Mouse (Mus musculus) megakaryocyte, embryonic 14.5 days (primary cell): ENCODE measurements around the gene Mllt10.

ENCODE experiments used
- FLI1 ChIP-seq: IDR thresholded peaks from 2 replicates; pipeline ENCODE4 v1.6.1; 2012; ENCODE audit warnings: low read length, inconsistent platforms, mixed read lengths
- GATA1 ChIP-seq: IDR thresholded peaks from 3 replicates; pipeline ENCODE4 v1.6.1; 2012; ENCODE audit warnings: mixed read lengths, low read length, inconsistent platforms, borderline replicate concordance

GRCm38 (mm10) chr2:18156131-18156530 is 101.1 kb downstream of the Mllt10 start:
- TF ChIP-seq GATA1 (no peak), FLI1 (no peak)
